Mouse (Mus musculus): ENCODE results near the gene Als2cr12. TPM values are rescaled to one million over a fixed set of nuclear protein-coding genes. Genes with fewer than 3 reads are reported as not detected.
A peak's percentile ranks its signal among the peaks of the same experiment; 100 is the strongest.
"Not testable (repeated sequence)": the region's sequence is repeated elsewhere in the genome, so short reads cannot be mapped to it uniquely, and the experiment has no call there.

Als2cr12 gene
- total RNA-seq, 2 experiments from 2014 or later = not detected

DNA sequence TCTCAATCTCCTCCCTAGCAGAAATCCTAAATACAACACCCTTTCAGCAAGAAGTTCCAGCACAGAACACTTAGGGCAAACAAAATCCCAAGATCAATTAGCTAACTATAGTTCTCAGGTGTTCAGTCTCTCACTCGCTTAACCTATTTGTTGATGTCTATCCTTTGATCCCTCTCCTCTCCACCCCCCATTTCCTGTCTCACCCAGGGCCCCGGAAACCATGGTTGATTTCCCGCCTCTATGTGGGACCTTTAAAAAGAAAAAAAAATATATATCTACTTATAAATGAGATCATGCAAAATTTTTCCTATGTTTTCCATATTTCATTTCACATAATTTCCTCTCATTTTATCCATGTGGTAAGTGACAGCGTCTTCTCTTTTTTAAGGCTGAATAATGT, 25.2 kb upstream of the Als2cr12 start:
- no peak for DNase-seq
- intact Hi-C loops (cut with DNase I) = no loop called here

DNA sequence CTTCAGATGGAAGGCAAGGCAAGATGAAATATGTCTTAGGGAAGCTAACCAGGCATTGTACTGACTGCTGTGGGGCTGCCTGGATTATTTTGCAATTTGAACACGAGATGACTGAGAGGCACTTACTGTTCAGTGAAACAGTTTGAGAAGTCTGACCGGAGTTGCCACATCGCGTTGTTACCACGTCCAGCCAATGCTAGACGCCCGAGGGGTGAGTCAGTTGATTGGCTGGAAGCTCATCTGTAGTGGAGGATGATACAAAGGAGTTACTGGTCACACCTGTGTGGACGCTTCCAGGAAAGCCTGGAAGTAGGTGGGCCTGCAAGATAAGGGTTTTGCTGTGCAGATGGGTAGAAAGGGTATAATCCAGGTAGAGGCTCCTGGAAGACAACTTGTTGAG, 24.3 kb upstream of the Als2cr12 start:
- no peak for DNase-seq
- intact Hi-C loops (cut with DNase I) = no loop called here

DNA sequence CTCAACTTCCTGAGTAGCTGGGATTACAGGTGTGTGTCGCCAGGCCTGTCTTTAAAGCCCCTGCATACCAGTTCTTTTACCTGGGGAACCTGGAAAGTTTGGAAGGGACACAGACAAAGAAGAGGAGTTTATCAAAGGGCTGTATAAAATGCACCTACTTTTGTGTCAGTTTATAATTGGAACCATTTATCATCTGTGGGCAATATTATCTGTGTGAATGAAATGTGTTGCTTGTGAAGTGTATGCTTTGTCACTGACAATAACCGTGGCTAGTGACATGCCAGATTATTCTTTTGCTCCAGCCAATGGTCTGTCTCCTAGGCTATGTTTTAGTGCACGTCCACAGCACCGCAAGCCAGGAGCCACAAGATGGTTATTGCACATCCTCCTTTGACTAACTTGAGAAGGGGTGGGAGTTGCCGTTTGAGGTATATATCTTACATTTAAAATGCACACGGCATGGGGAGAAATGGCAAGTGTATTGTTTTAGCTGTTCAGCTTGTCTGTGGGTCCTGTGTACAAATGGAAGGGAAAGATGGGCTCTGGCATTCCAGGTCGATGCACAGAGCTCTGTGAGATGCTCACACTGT, 23.7 kb upstream of the Als2cr12 start:
- DNase-seq = no peak
- intact Hi-C loops (cut with DNase I) = no loop called here

DNA sequence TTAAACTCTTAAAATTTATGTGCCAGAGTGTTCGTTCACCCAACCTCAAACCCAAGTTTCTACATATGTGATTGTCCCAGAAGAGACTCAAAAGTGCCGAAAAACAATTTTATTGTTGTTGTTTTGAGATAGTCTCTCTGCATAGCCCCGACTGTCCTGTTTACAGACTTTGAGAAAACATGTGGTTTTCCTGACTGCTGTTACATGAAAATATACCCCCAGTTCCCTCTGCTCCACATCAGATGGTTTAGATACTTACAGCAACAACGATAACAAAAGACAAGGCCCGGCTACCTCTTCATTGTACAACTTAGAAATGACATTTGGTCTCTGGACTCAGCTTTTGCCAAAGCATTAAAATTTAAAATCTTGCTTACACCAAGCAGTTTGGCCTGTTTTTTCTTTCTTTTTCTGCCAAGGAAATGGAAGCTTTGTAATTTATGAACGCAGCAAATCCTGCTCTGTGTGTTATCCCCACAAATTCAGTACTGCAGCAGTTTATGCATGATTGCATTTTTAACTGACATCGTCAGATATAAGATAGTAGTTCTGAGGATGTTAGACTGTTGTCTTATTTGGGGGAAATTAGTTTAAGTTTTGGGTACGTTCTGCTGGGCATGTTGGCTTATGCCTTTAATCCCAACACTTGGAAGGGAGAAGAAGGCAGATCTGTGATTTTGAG, 21.9 kb upstream of the Als2cr12 start:
- intact Hi-C loops (cut with DNase I) = no loop called here
- DNase-seq = no peak

DNA sequence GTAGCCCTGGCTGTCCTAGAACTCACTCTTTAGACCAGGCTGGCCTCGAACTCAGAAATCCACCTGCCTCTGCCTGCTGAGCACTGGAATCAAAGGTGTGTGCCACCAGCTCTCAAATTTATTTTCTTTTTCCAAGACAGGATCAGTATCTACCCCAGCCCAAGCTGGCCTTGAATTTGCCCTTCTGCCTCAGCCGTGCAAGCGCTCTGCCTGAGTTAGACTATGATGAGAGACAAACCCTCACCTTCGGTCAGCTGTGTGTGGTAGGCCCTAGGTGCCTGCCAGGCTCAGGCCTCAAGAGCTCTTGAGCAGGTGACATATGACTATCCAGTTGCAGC, 21.1 kb upstream of the Als2cr12 start:
- intact Hi-C loops (cut with DNase I) = no loop called here
- no peak for DNase-seq

DNA sequence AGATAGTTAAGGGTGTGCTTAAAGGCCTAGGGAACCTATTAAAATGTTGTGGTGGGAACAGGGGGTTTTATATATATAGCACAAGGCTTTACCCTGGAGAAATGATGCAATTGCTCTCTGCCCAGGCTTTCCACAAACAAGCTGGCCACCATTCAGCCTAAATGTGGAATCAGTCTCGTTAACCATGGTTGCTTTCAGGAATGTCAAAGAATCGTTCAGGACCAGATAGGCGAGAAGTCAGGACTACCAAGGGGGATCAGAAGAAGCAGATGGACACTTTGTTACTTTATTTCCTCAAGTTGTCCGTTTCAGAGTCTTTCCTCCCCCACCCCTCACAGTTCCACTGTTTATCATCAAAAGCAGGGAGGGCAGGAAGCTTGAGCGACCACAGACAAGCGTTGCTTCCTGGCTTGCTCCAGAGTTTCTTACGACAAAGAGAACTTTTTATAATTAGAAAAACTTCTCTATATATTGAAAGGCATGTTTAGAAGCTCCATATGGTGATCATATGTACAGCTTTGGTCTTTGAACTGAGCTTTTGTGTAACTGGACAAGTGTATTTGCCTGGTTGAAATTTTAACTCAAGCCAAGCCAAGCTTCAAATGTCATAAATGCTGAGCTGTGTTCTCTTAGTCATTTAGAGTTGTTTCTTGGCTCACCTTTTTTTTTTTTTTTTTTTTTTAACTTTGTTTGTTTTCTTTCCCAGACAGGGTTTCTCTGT, 20.5 kb upstream of the Als2cr12 start:
- no peak for DNase-seq
- intact Hi-C loops (cut with DNase I) = no loop called here

DNA sequence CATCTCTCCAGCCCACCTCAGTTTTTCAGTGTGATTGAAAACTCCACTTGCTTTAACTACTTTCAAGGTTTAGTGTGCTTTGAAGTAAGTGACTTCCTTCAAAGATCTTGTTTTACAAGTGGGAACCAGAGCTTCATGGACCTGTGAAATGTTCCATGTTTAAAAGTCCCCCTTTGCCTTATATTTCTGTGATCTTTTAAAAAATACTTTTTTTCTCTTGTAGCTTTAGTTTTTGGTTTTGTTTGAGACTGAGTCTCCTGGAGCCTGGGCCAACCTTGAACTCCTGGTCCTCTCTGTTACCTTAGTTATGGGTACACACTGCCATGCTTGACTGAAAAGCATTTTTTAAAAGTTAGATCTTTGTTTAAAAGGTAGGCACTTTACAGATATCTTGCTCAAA, 19.7 kb upstream of the Als2cr12 start:
- no peak for DNase-seq
- intact Hi-C loops (cut with DNase I) = no loop called here

DNA sequence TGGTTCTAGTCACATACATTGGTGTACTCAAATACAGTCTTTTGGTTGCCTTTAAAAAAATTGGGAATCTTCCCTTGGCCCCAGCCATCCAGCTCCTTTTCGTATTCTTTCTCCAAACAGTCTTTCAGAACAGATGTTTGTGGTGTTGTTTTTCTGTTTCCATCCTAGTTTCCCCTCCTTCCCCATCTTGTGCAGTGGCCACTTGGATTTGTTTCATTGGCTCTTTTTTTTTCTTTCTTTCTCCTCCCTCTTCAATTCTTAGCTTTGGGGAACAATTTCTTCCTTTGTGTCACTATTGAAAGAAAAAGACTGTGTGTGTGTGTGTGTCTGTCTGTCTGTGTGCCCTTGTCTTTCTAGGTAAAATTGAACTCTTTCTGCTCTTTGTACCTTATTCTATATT, 18.6 kb upstream of the Als2cr12 start:
- intact Hi-C loops (cut with DNase I) = no loop called here
- DNase-seq = no peak

DNA sequence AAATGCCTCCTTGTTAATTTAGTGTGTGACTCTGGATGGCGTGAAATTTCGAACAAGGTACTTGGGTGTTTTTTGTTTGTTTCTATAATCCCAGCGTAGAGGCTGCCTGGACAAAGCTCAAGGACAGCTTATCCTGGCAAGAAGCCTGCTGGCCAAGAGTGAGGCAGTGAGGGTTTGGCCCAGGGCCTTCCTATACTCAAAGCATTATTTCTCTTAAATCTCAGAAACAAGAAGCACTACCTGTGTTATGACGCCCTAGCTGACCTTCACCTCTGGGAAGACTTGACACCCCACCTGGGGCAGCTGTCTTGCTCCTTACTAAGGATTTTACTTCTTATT, 18.1 kb upstream of the Als2cr12 start:
- intact Hi-C loops (cut with DNase I) = no loop called here
- DNase-seq = peak; percentile 80 to 85

DNA sequence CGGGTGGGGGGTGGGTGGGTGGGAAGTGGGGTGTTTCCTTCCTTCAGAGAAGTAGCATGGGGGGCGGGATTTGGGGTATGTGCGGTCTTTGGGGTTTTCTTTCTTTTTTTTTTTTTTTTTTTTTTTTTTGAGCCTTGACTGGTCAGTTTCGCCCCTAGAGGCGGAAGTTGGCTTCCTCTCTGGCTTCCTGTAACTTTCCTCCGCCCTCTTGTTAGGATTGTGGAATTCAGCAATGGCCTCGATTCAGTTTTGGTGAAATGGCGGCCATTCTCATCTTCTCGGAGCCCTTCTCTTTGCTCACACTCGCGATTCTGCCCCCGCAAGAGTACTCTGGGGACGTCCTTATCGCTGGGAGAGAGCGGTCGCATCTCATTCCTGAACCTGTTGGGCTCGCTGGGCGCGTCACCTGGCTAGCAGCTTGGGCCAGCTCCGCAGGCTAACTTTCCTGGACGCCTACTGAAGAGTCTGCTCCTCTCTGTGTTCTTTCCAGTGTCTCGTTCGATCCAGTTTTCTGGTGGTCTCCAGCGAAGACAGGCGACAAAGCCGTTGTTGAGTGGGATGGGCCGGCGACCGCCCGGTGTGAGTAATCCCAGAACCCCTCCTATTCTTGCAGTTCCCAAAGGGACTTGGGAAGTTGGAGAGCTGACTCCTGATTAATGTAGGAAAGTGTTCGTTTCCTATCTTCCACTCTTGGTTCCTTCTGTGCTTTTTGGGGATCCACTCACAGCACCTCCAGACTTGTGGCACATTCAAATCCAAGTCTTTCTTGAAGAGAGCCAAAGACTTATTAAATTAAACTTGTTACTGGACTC, 17.5 kb upstream of the Als2cr12 start:
- peak; percentile 66 to 72 for DNase-seq
- intact Hi-C loops (cut with DNase I) = no loop called here

DNA sequence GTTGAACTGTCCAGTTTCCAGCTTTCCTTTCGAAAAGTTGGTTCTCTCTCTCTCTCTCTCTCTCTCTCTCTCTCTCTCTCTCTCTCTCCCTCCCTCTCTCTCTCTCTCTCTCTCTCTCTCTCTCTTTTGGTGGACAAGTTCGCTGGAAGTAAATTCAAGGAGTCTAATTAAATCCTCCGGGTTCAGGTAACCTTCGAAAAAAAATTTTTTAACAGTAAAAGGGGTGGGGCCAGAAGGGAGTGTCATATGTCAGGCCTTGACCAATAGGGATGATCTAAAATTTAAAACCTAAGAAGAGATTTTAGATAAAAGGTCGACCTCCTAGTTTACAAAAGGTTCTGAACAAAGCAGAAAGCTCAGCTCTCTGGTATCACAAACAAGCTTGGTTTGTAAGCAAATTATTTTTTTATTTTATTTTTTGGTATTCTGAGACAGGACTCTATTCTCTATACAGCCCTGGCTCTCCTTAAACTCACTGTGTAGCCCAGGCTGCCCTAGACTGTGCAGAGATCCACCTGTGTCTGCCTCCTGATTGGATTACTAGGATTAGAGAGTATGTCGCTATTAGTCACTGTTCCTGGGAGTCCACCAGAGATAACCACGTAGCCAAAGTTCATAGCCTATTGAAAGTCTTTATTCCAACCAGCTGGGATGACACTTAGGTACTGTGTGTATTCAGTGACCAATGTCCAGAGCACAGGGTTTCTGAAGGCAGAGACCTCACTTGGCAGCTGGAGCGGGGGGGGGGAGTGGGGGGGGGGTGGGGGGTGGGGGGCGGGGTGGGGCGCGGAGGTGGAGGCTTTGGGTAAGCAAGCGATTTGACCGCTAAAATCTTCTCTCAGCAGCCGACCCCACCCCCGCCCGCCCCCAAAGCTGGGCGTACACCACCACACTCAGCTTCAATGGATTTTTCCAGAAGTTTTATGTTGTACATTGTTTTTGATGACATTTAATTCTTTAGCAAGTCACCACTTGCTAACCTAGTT, 16.6 kb upstream of the Als2cr12 start:
- intact Hi-C loops (cut with DNase I) = no loop called here
- peak in 1 of 2 experiments; percentile 54 for DNase-seq

DNA sequence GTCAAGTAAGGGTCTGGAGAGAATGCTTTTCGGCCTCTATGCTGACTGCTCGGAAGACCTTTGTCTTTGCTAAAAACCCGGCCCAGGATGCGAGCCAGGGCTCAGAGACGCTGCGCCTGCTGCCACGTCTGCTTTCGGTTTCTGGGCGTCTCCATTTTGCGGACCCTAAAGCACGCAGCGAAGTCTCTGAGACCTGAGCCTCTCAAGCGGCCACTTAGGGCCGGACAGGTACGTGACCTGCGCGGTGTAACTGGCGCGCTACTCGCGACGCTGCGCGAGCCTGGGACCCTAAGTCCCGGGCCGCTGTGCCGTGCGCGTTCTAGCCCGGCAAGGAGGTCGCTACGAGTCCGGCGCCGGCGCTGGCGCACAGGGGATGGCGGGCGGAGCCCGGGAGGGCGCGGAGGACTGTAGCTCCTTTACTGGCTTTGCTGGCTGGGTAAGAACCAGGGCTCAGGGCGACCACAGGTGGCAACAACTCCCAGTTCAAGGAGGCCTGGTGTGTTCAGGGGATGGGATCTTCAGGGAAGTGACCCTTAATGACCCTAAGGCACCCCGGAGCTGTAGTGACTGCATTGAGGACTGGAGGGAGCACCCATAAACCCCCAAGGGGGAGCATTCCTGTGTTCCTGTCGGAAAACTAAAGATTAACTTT, 15.7 kb upstream of the Als2cr12 start, which contains the start of gene Cflar:
Cflar (plus strand) TSS at position 144 of the 652 bp plus-strand sequence.
- intact Hi-C loops (cut with DNase I) = loop anchor here (2.0 kb wide), 1 partner anchor 59 kb away; no protein-coding TSS in a partner anchor
- DNase-seq = peak; percentile 79 to 82

DNA sequence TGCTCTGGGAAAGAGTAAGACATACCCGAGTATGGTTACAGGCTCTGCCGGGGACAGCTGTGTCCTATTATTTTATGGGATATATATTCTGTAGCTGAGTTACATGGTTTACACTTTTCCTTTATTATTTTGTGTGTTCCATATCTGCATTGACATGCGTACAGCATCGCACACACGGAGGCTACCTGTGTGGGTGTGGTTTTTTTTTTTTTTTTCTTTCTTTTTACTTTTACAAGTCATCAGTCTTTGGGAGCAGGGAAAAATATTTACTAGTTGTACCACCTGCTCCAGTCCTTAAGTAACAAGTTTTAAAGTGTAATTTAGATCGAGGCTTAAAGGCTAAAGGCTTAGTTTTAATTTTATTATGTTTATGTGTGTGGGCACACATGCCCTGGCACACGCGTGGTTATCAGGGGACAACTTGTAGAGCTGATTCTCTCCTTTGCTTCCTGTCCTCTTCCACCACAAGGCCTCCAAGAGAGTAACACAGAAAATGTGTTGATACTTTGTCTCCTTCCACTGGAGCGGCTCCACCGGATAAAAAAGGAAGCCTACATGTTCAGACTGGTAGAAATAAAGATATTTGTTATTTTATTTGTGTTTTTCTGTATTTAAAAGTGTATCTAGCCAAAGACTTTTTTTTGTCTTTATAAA, 15.0 kb upstream of the Als2cr12 start:
- intact Hi-C loops (cut with DNase I) = loop anchor here (2.0 kb wide), 1 partner anchor 58 kb away; no protein-coding TSS in a partner anchor
- DNase-seq = no peak

DNA sequence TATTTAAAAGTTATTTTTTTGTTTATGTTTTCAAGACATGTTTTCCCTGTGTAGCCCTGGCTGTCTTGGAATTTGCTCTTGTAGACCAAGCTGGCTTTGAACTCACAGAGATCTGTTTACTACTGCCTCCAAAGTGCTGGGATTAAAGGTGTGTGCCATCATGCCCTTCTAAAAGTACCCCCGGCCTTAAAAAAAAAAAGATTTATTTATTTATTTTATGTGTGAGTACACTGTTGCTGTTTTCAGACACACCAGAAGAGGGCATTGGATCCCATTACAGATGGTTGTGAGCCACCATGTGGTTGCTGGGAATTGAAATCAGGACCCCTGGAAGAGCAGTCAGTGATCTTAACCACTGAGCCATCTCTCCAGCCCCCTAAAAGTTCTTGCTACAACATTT, 14.3 kb upstream of the Als2cr12 start:
- not testable (repeated sequence) for DNase-seq
- intact Hi-C loops (cut with DNase I) = loop anchor here (2.0 kb wide), 1 partner anchor 57 kb away; no protein-coding TSS in a partner anchor

DNA sequence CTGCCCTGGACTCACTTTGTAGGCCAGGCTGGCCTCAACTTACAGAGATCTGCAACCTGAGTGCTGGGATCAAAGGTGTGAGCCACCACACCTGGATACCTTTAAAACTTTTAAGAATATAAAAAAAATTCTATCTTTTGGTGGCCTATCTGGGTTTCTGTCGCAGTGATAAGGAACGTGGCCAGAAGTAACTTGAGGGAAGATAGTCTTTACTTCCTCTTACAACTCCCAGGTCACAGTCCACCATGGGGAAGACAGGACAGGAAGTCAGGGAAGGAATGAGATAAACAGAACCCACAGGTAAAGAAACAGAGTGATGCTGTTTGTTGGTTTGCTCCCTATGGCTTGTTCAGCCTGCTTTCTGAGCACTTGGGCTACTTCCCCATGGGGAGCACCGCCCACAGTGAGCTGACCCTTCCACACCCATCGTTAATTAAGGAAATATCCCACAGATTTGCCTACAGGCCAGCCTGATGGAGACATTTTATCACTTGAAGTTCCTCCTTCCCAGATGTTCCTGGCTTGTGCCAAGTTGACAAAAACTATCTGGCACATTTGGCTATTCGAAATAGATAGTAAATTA, 4.9 kb upstream of the Als2cr12 start:
- intact Hi-C loops (cut with DNase I); DNase-seq: not testable (repeated sequence)

DNA sequence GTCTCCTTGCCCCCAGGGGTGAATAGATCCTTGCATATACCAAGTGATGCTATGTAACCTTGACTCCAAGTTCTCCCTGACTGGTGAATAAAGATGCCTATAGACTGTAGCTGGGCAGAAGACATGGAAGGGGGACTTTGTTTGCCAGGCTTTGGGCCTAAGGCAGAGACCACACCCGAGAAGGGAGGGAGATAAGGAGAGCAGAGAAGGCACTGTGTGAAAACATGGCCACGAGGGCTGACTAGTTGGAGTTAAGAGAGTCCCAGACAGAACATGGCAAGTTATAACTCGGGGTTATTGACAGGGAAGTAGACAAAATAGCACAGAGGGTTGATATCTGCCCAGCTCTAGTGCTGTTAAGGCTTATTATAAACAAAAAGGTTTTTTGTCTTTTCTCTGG, 4.2 kb upstream of the Als2cr12 start:
- DNase-seq = no peak
- intact Hi-C loops (cut with DNase I) = no loop called here

DNA sequence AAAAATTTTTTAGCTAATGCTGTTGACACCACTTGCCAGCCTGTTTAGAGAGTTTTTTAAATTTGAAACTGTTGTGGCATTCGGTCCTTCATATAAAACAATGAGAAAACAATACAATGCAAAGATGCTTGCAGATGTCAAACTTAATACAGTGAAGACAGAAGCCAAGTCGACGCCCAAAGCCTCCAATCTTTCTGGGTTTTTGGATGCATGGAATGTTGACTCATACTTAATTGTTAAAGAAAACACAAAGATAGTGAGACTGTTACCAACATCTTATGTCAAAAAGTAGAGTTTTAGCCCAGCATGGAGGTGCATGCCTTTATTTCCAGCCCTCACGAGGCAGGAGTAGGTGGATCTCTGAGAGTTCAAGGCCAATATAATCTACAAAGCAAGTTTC, 3.0 kb upstream of the Als2cr12 start:
- intact Hi-C loops (cut with DNase I) = no loop called here
- no peak for DNase-seq

DNA sequence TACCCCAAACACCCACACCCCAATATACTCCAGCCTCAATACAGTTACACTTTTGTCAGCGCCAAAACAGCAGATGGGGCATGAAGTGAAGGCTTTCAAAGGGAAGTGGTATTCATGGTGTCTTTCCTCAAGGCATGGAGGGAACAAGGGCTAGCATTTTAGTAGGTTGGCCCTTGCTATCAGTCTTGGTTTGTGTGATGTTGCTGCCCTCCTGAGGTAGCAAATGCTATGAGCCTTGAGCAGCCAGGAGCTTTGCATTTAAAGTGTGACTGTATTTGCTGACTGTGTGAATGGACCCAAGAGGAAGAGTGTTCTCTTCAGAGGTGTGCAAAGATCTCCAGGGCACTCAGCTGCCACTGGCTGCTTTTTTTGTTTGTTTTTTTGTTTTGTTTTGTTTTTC, 1.8 kb upstream of the Als2cr12 start:
- peak in 1 of 2 experiments; percentile 33 for DNase-seq
- intact Hi-C loops (cut with DNase I) = loop anchor here (2.0 kb wide), 1 partner anchor 201 kb away; no protein-coding TSS in a partner anchor

All from heart, postnatal 14 days (tissue).